Mouse (Mus musculus): ENCODE data around the gene 1700012B07Rik. TPM values are rescaled to one million over a fixed set of nuclear protein-coding genes. Genes with fewer than 3 reads are reported as not detected.

Gene 1700012B07Rik
- total RNA-seq, 4 experiments from 2014 or later, result not detected

DNA sequence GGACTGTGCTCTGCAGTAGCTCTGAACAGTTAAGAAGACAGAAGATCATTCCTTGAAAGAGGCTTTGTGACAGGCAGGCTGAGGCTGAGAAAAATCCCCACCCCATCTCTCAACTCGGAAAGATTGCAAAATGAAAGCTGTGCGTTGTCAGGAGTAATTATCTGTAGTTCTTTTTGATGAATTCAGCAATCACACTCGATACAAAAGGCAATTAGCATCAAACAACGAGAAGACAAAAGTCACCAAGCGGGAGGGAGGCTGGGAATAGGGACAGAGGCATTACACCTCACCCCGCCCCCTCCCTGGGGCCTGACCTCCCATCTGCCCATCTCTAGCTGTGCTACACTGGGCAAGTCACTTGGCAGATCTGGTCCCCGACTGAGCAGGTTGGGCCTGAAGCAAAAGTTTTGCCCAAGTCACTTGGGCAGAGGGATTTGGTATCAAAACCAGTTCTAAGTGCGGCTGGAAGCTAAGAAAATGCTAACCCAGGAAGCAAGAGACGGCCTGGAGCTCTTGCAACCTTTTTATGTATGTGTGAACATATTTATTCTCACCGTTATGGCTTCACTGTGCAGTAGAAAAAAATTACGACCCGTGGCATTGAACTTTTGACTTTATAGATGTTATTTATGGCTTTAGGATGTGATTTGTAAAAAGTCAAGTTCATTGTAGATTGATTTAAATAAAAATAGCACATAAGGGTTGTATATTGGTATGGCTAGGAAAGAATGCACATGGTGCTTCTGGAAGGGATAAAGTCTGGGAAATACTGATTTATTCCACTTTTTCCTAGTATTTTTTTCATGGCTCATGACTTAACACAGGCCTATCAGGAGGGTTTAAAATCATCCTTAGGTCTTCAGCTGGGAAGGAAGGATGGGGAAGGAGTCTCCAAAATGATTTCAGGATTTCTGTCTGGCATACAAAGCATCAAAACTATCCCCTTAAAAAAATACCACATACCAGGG lies 75.9 kb downstream of the 1700012B07Rik start:
- no peak for DNase-seq

- no peak for DNase-seq
Observed at GRCm38 (mm10) chr11:109745210-109745609, 82.6 kb downstream of the 1700012B07Rik start.

DNA sequence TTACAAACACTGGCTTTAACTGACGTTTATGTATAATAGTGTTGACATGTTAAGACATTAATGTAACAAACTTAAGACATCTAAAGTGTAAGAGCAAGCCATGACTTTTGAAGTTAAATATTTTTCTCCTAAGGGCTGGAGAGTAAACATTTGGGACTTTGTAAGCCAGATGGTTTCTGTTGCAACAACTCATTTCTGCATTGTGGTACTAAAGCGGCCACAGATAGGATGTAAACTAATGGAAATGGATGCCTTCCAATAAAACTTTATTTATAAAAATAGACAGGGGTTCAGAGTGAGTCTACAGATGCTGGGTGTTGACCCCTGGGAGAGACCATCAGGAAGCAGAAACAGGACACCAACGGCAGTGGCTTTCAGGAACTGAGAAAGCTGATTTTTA lies 89.9 kb downstream of the 1700012B07Rik start:
- no peak for DNase-seq

Other genes with a start within 250 kb of the 1700012B07Rik start
- gene Wipi1, start 216.1 kb downstream of the 1700012B07Rik start, total RNA-seq (2022), result 10 to 100 TPM; 32.2 to 43.7 (median 40.0) TPM
- 100 to 1,000 TPM; 388 to 483 (median 411) TPM for gene Prkar1a, start 178.6 kb downstream of the 1700012B07Rik start, total RNA-seq (2022)
- 1 to 10 TPM; 2.6 to 5.2 (median 3.7) TPM for gene Fam20a, start 105.8 kb downstream of the 1700012B07Rik start, total RNA-seq (2022)
- 10 to 100 TPM in 2 of 4 experiments, 1 to 10 TPM in 2; 7.6 to 19.8 (median 11.6) TPM for gene Abca8b, start 167.8 kb upstream of the 1700012B07Rik start, total RNA-seq (2022)